Mouse (Mus musculus): ENCODE data around the gene Ascc1. TPM values are rescaled to one million over a fixed set of nuclear protein-coding genes. Genes with fewer than 3 reads are reported as not detected.

Ascc1 gene
- polyA plus RNA-seq, 1 experiment from 2014 or later = 47.2 TPM

DNA sequence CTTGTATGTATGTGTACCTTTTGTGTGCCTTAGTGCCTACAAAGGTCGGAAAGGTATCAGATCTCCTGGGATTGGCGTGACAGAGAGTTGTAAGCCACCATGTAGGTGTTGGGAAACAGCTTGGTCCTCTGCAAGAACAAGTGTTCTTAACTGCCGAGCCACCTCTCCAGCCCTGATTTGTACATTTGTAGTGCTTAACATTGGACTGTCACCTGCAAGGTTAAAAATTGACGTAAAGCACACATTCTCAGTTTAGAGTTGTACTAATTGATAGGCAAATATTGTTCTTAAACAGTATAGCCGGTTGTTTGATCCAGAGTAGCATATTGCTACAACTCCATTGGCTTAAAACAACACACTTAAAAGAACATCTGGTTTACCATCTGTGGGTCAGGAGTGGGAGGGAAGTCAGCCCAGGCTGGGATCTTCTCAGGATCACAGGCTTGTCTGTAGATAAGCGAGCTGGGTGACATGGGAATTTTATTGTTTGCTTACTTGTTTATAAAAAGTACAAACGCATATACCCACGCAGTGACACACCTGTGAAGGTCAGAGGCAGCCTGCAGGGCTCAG is 39.8 kb downstream of the Ascc1 start:
- Histone ChIP-seq H3K4me3 (ENCODE audit: low read depth, low read length) (no peak overlapping the region), H3K36me3 (ENCODE audit: insufficient read depth, low read length) (no peaks in the 10 kb centered on the region), H3K27ac (ENCODE audit: low read length) (no peak overlapping the region), H3K4me2 (replicated peaks; ENCODE audit: low read depth, low read length) (no peak overlapping the region), H3K4me1 (ENCODE audit: insufficient read depth, low read depth, low read length) (no peaks in the 10 kb centered on the region), H3K9me3 (ENCODE audit: low read length) (no peaks in the 10 kb centered on the region), H3K9ac (replicated peaks; ENCODE audit: low read depth) (no peak overlapping the region), H3K27me3 (replicated peaks; ENCODE audit: insufficient read depth, low read length) (no peaks in the 10 kb centered on the region)
- peak; percentile 72 for DNase-seq (ENCODE audit: low spot score)
- WGBS = 45% methylated on average over 8 of the region's 8 CpGs
- TF ChIP-seq CTCF (IDR thresholded peaks at IDR 0.05) (no peak), EP300 (IDR thresholded peaks at IDR 0.05) (no peak)
- ATAC-seq = peak; percentile 75

DNA sequence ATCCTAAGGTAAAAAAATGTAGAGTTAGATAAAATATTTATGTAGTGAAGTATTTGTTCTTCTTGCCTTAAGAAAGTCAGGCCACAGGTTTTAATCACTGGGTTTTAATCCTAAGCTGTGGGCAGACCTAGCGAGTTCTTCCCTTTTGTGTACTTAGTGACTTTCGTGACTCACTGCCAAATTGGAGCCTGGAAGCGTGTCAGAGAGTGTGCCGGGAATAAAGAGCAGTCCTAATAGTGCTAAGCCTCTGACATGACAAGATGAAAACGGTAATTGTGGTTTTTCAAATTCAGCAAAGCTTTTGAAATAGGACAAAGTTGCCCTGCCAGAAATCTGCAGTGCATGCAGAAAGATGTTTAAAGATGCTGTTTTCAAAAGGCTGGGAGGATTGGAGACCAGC is 44.1 kb downstream of the Ascc1 start:
- Histone ChIP-seq H3K27me3 (replicated peaks; ENCODE audit: insufficient read depth, low read length) (no peaks in the 10 kb centered on the region), H3K4me3 (ENCODE audit: low read depth, low read length) (no peak overlapping the region), H3K4me1 (ENCODE audit: insufficient read depth, low read depth, low read length) (no peaks in the 10 kb centered on the region), H3K9ac (replicated peaks; ENCODE audit: low read depth) (no peak overlapping the region), H3K36me3 (ENCODE audit: insufficient read depth, low read length) (0 out of 2 replicates have a peak, but pooled peaks cover 5% of the 10 kb centered on the region), H3K27ac (ENCODE audit: low read length) (no peak overlapping the region), H3K9me3 (ENCODE audit: low read length) (no peaks in the 10 kb centered on the region), H3K4me2 (replicated peaks; ENCODE audit: low read depth, low read length) (no peak overlapping the region)
- ATAC-seq (no peak; the same call in 1 of the 2 replicates), DNase-seq (ENCODE audit: low spot score) (peak; percentile 52)
- WGBS = 30% methylated on average over 5 of the region's 5 CpGs
- no peak for TF ChIP-seq EP300 (IDR thresholded peaks at IDR 0.05)
- TF ChIP-seq CTCF (IDR thresholded peaks at IDR 0.05) = no peak

DNA sequence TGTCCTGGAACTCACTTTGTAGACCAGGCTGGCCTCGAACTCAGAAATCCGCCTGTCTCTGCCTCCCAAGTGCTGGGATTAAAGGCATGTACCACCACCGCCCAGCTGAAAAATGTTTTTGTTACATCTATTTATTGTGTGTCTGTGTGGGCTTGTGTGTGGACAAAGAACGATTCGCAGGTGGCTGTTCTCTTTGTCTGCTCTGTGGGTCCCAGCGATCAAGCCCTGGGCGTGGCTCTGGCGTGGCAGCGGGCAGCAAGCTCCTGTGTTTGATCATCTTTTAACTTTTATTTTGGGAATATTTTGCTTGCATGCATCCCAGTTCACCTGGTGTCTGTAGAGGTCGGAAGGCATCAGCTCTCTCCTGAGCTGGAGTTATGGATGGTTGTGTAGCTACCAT is 48.0 kb downstream of the Ascc1 start:
- H3K27ac ChIP-seq (ENCODE audit: low read length) = no peak overlapping the region
- no peaks in the 10 kb centered on the region for H3K9me3 ChIP-seq (ENCODE audit: low read length)
- H3K27me3 ChIP-seq (replicated peaks; ENCODE audit: insufficient read depth, low read length) = no peaks in the 10 kb centered on the region
- H3K4me2 ChIP-seq (replicated peaks; ENCODE audit: low read depth, low read length) = no peak overlapping the region
- H3K4me1 ChIP-seq (ENCODE audit: insufficient read depth, low read depth, low read length) = no peaks in the 10 kb centered on the region
- H3K36me3 ChIP-seq (ENCODE audit: insufficient read depth, low read length) = 0 out of 2 replicates have a peak, but pooled peaks cover 5% of the 10 kb centered on the region
- TF ChIP-seq CTCF (IDR thresholded peaks at IDR 0.05) (no peak), EP300 (IDR thresholded peaks at IDR 0.05) (no peak)
- no peak overlapping the region for H3K9ac ChIP-seq (replicated peaks; ENCODE audit: low read depth)
- DNase-seq (ENCODE audit: low spot score) (no peak), ATAC-seq (no peak)
- no peak overlapping the region for H3K4me3 ChIP-seq (ENCODE audit: low read depth, low read length)
- WGBS = 94% methylated on average over 10 of the region's 10 CpGs

DNA sequence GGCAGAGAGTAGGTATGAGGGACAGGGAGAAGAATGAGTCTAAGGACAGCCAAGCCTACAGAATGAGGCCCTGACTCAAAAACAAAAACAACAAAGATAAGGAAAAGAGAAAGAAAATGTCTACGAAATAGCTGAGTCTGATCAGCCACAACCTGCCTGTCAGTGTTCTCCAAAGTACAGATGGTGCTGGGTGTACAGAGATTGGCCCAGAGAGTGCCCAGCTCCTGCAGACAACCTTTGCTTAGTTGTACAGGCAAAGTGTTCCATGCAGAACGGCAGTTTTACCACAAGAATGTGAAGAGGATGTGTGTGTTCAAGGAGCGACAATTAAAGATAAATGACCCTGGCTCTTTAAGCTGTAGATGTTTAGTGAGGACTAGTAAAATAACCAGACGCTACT is 50.5 kb downstream of the Ascc1 start:
- Histone ChIP-seq H3K4me2 (replicated peaks; ENCODE audit: low read depth, low read length) (no peak overlapping the region), H3K27ac (ENCODE audit: low read length) (no peak overlapping the region), H3K4me1 (ENCODE audit: insufficient read depth, low read depth, low read length) (no peaks in the 10 kb centered on the region), H3K9ac (replicated peaks; ENCODE audit: low read depth) (no peak overlapping the region), H3K36me3 (ENCODE audit: insufficient read depth, low read length) (peaks cover 8% of the 10 kb centered on the region; the same call in 1 of the 2 replicates), H3K9me3 (ENCODE audit: low read length) (peaks cover 2% of the 10 kb centered on the region; the same call in 1 of the 2 replicates), H3K27me3 (replicated peaks; ENCODE audit: insufficient read depth, low read length) (no peaks in the 10 kb centered on the region), H3K4me3 (ENCODE audit: low read depth, low read length) (no peak overlapping the region)
- ATAC-seq = no peak
- DNase-seq (ENCODE audit: low spot score) = no peak
- 48% methylated on average over 4 of the region's 4 CpGs for WGBS
- TF ChIP-seq CTCF (IDR thresholded peaks at IDR 0.05) (no peak), EP300 (IDR thresholded peaks at IDR 0.05) (no peak)

DNA sequence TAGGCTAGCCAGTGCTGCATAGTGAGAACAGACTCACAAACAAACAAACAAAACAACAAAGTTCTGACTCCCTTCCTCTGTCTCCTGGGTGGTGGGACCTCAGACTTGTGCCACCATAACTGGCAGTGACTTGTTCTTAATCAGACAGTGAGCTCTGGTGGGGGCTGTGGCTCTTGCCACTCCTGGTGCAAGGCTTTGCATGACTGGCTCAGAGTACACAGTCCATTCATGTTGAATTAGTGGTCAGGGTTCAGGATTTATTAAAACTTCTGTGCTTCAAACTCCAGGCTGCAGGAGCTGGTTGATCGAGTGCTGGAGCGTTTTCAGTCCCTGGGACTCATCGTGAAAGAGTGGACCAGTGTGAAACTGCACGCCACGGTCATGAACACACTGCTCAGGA is 59.6 kb downstream of the Ascc1 start:
- no peak overlapping the region for H3K9ac ChIP-seq (replicated peaks; ENCODE audit: low read depth)
- H3K4me3 ChIP-seq (ENCODE audit: low read depth, low read length) = no peak overlapping the region
- H3K4me2 ChIP-seq (replicated peaks; ENCODE audit: low read depth, low read length) = no peak overlapping the region
- H3K27ac ChIP-seq (ENCODE audit: low read length) = no peak overlapping the region
- H3K4me1 ChIP-seq (ENCODE audit: insufficient read depth, low read depth, low read length) = no peaks in the 10 kb centered on the region
- TF ChIP-seq EP300 (IDR thresholded peaks at IDR 0.05) = no peak
- no peak for TF ChIP-seq CTCF (IDR thresholded peaks at IDR 0.05)
- no peaks in the 10 kb centered on the region for H3K36me3 ChIP-seq (ENCODE audit: insufficient read depth, low read length)
- no peaks in the 10 kb centered on the region for H3K27me3 ChIP-seq (replicated peaks; ENCODE audit: insufficient read depth, low read length)
- 87% methylated on average over 5 of the region's 5 CpGs for WGBS
- DNase-seq (ENCODE audit: low spot score) (no peak), ATAC-seq (no peak)
- peaks cover 2% of the 10 kb centered on the region; the same call in 1 of the 2 replicates for H3K9me3 ChIP-seq (ENCODE audit: low read length)

DNA sequence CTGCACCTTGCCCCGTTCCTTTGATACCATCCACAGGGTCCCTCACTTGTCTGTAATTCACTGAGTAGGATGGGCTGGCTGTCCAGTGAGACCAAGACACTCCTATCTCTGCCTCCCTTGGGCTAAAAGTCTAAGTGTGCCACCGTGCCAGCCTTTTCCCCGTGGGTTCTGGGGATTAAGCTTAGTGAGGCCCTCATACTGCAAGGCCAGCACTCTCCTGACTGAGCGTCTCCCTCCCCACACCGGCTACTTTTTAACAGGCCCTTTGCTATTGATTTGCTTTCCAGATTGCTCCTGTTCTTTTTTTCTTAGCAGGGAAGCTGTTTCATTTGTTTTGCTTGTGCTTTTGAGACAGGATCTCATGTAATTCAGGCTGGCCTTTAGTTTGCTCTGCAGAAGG is 60.3 kb downstream of the Ascc1 start:
- H3K4me3 ChIP-seq (ENCODE audit: low read depth, low read length) = no peak overlapping the region
- no peaks in the 10 kb centered on the region for H3K36me3 ChIP-seq (ENCODE audit: insufficient read depth, low read length)
- no peak for DNase-seq (ENCODE audit: low spot score)
- ATAC-seq = no peak
- no peaks in the 10 kb centered on the region for H3K4me1 ChIP-seq (ENCODE audit: insufficient read depth, low read depth, low read length)
- H3K9ac ChIP-seq (replicated peaks; ENCODE audit: low read depth) = no peak overlapping the region
- H3K27ac ChIP-seq (ENCODE audit: low read length) = no peak overlapping the region
- no peaks in the 10 kb centered on the region for H3K27me3 ChIP-seq (replicated peaks; ENCODE audit: insufficient read depth, low read length)
- no peak for TF ChIP-seq EP300 (IDR thresholded peaks at IDR 0.05)
- no peak for TF ChIP-seq CTCF (IDR thresholded peaks at IDR 0.05)
- H3K4me2 ChIP-seq (replicated peaks; ENCODE audit: low read depth, low read length) = no peak overlapping the region
- no peaks in the 10 kb centered on the region for H3K9me3 ChIP-seq (ENCODE audit: low read length)
- 51% methylated on average over 5 of the region's 5 CpGs for WGBS

All from lung, postnatal 0 days (tissue).